Mouse (Mus musculus) inflammation-experienced regulatory T-cells (primary cell): ENCODE results near the gene Tnnt2. TPM values are rescaled to one million over a fixed set of nuclear protein-coding genes. Genes with fewer than 3 reads are reported as not detected.

Experiments
- polyA plus RNA-seq, 2 experiments: library from polyadenylated mRNA; unstranded; fragments of 100-300 nt; shearing (Covaris generic); gene quantifications; one replicate each; pipeline ENCODE4 v1.2.1; 2017

Gene Tnnt2
- polyA plus RNA-seq, result 1 to 10 TPM in 1 of 2 experiments, not detected in 1; 1.8 TPM

DNA sequence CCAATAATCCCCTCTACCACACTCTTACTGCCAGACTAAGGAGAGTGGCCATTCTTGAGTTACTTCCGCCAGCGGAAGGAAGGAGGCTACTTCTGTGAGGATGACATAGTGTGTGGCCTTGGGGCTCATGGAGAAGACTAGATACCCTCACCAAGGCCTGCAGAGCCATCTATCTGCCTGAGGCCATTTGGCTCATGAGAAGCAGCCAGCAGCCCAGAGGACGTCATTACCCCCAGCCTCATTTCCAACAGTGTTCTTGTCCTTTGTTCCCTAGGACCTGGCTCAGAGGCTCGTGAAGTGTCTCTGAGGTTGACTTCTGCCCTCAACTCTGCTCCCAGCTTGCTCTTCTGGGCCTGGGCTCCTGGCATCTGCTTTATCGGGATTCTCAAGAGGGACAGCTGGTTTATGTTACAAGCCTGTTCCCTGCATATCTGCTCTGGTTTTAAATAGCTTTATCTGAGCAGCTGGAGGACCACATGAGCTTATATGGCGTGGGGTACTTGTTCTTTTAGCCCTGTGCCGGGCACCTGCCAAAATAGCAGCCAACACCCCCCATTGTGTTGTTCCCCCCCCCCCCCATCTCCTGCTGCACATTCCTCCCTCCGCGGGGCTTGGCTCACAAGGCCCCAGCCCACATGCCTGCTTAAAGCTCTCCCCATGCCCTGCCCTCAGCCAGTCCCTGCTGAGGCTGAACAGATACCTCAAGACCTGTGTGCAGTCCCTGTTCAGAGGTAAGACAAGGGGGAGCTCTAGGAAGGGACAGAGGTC, at the start of gene Tnnt2:
Gene Tnnt2 (plus strand): TSS at position 639 of the 768 bp plus-strand sequence.

DNA sequence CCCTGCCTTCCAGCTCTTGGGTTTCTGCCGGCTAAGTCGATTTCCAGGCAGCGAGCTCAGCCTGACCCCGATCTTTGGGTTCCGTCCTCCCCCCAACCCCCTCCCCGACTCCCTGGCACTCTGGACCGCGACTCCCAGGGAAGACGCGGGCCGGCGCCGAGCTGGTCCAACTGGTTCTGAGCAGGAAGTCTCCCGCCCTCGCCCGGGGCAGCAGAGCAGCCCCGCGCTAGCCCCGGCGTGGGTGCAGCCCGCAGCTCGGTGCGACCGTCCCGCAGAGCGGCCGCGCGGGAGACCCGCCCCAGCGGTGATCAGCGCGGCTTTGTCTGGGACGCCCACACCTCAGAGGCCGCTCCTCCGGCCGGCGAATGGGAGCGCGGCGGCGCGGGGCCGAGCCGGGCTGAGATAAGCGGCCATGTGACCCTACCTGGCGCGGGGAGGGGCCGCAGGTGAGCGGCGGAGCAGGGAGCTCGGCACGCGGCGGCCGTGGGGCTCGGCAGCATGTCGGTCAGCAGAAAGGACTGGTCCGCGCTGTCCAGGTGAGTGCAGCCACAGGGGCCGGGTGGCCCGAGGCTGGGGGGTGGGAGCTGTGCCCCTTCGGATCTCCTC, 17.6 kb upstream of the Tnnt2 start, which contains the start of gene Lad1:
Gene Lad1 (plus strand): TSS at position 118 of the 606 bp plus-strand sequence.

Other genes starting within 250 kb of the Tnnt2 start
- under 1 TPM; 0.43 to 0.71 TPM for gene Nav1, start 229.1 kb upstream of the Tnnt2 start, polyA plus RNA-seq
- 10 to 100 TPM; 84.6 to 88.4 TPM for gene Csrp1, start 116.3 kb upstream of the Tnnt2 start, polyA plus RNA-seq
- 1 to 10 TPM; 4.6 to 6.7 TPM for gene Phlda3, start 70.2 kb upstream of the Tnnt2 start, polyA plus RNA-seq
- gene Tnni1, start 56.9 kb upstream of the Tnnt2 start, polyA plus RNA-seq, result 1 to 10 TPM in 1 of 2 experiments, not detected in 1; 2.6 TPM
- gene Lad1, start 17.8 kb upstream of the Tnnt2 start, polyA plus RNA-seq, result 1 to 10 TPM in 1 of 2 experiments, under 1 TPM in 1; 0.20 to 1.3 TPM
- under 1 TPM; 0.08 to 0.53 TPM for gene Pkp1, start 82.9 kb downstream of the Tnnt2 start, polyA plus RNA-seq
- gene Igfn1, start 170.0 kb downstream of the Tnnt2 start, polyA plus RNA-seq, result under 1 TPM; 0.04 to 0.80 TPM
- gene Tmem9, start 171.8 kb downstream of the Tnnt2 start, polyA plus RNA-seq, result 10 to 100 TPM; 20.6 to 34.9 TPM
- gene Ascl5, start 214.4 kb downstream of the Tnnt2 start, polyA plus RNA-seq, result not detected
- gene Cacna1s, start 216.4 kb downstream of the Tnnt2 start, polyA plus RNA-seq, result 1 to 10 TPM in 1 of 2 experiments, under 1 TPM in 1; 0.37 to 4.2 TPM